Mouse (Mus musculus): ENCODE data around the gene Ap4s1. TPM values are rescaled to one million over a fixed set of nuclear protein-coding genes. Genes with fewer than 3 reads are reported as not detected.

Ap4s1 gene
- total RNA-seq, 1 experiment from 2014 or later = 39.5 TPM

GRCm38 (mm10) chr12:51744957-51745356 is 54.1 kb downstream of the Ap4s1 start:
- no peak for ATAC-seq (replicated peaks; ENCODE audit: insufficient number of reproducible peaks, low FRiP score, low TSS enrichment, poor library complexity, severe bottlenecking)

- no peak for ATAC-seq (replicated peaks; ENCODE audit: insufficient number of reproducible peaks, low FRiP score, low TSS enrichment, poor library complexity, severe bottlenecking)
These were observed 56.5 kb downstream of the Ap4s1 start for GRCm38 (mm10) chr12:51747348-51747747.

- ATAC-seq (replicated peaks; ENCODE audit: insufficient number of reproducible peaks, low FRiP score, low TSS enrichment, poor library complexity, severe bottlenecking) = no peak
These were observed 65.2 kb downstream of the Ap4s1 start for GRCm38 (mm10) chr12:51755938-51756598.

- no peak for ATAC-seq (replicated peaks; ENCODE audit: insufficient number of reproducible peaks, low FRiP score, low TSS enrichment, poor library complexity, severe bottlenecking)
These were observed 65.7 kb downstream of the Ap4s1 start for GRCm38 (mm10) chr12:51756599-51756961.

GRCm38 (mm10) chr12:51759374-51759773 is 68.5 kb downstream of the Ap4s1 start:
- no peak for ATAC-seq (replicated peaks; ENCODE audit: insufficient number of reproducible peaks, low FRiP score, low TSS enrichment, poor library complexity, severe bottlenecking)

GRCm38 (mm10) chr12:51767454-51767853 is 76.6 kb downstream of the Ap4s1 start:
- ATAC-seq (replicated peaks; ENCODE audit: insufficient number of reproducible peaks, low FRiP score, low TSS enrichment, poor library complexity, severe bottlenecking) = no peak; the same call in 1 of the 2 replicates

GRCm38 (mm10) chr12:51768702-51769101 is 77.9 kb downstream of the Ap4s1 start:
- peak; percentile 89 for ATAC-seq (replicated peaks; ENCODE audit: insufficient number of reproducible peaks, low FRiP score, low TSS enrichment, poor library complexity, severe bottlenecking)

GRCm38 (mm10) chr12:51784842-51785241 is 94.0 kb downstream of the Ap4s1 start:
- no peak for ATAC-seq (replicated peaks; ENCODE audit: insufficient number of reproducible peaks, low FRiP score, low TSS enrichment, poor library complexity, severe bottlenecking)

Other genes starting within 250 kb of the Ap4s1 start
- gene Coch, start 97.7 kb upstream of the Ap4s1 start, total RNA-seq (2017) = 0.58 TPM in 1 of 3 replicates, not detected in the others
- gene Strn3, start 864 bp downstream of the Ap4s1 start, total RNA-seq (2017) = 96.7 to 110 TPM (median 107 TPM) in 3 replicates
- gene Hectd1, start 138.5 kb downstream of the Ap4s1 start, total RNA-seq (2017) = 179 to 243 TPM (median 180 TPM) in 3 replicates